Mouse (Mus musculus) midbrain, embryonic 15.5 days (tissue): Measurements from ENCODE around the gene Cyp4f16. TPM values are rescaled to one million over a fixed set of nuclear protein-coding genes. Genes with fewer than 3 reads are reported as not detected.
"Not testable (repeated sequence)": the region's sequence is repeated elsewhere in the genome, so short reads cannot be mapped to it uniquely, and the experiment has no call there.

Source experiments
- ATAC-seq: fragments of 200-750 bp; cut with Nextera tagmentation; replicated peaks from 2 replicates; pipeline ENCODE4 v1.8.0; 2017; ENCODE audit warnings: moderate TSS enrichment
- H3K27ac ChIP-seq: fragments of 300-500 bp; sonication (generic); 2 replicates; pipeline ENCODE4 v1.5.1; 2015; ENCODE audit warnings: mild to moderate bottlenecking, inconsistent platforms
- H3K27me3 ChIP-seq: fragments of 300-500 bp; sonication (generic); replicated peaks from 2 replicates; pipeline ENCODE4 v1.6.1; 2015; ENCODE audit warnings: inconsistent platforms
- H3K36me3 ChIP-seq: fragments of 300-500 bp; sonication (generic); replicated peaks from 2 replicates; pipeline ENCODE4 v1.6.1; 2015; ENCODE audit warnings: inconsistent platforms
- H3K4me1 ChIP-seq: fragments of 300-500 bp; sonication (generic); 2 replicates; pipeline ENCODE4 v1.6.1; 2015; ENCODE audit warnings: inconsistent platforms
- H3K4me2 ChIP-seq: fragments of 300-500 bp; sonication (generic); 2 replicates; pipeline ENCODE4 v1.6.1; 2015; ENCODE audit warnings: inconsistent platforms, mild to moderate bottlenecking, moderate library complexity
- H3K4me3 ChIP-seq: fragments of 300-500 bp; sonication (generic); 2 replicates; pipeline ENCODE4 v1.5.1; 2015; ENCODE audit warnings: mild to moderate bottlenecking, inconsistent platforms
- H3K9ac ChIP-seq: fragments of 300-500 bp; sonication (generic); 2 replicates; pipeline ENCODE4 v1.6.1; 2015; ENCODE audit warnings: mild to moderate bottlenecking, inconsistent platforms
- H3K9me3 ChIP-seq: fragments of 300-500 bp; sonication (generic); 2 replicates; pipeline ENCODE4 v1.6.1; 2016; ENCODE audit warnings: inconsistent platforms
- WGBS: fragments of 180-500 bp; shearing (Covaris S2); methylation state at CpG from one replicate; pipeline ENCODE4 v1.1.7; 2015; ENCODE audit warnings: mixed read lengths; 5-methylcytosine and 5-hydroxymethylcytosine counted together
- polyA plus RNA-seq: library from polyadenylated mRNA; unstranded; fragments of >200 nt; fragmentation: Nextera tagmentation; extraction: Ambion mirVana; gene quantifications from 2 replicates; pipeline ENCODE4 v1.2.1, GENCODE M21; 2015

Cyp4f16 gene
- 14.7 and 19.8 TPM in 2 replicates for polyA plus RNA-seq

- Histone ChIP-seq H3K27ac (peak within 1 kb of the TSS; percentile 5), H3K4me1 (peaks cover 11% of the 10 kb centered on the region), H3K4me2 (peak within 1 kb of the TSS; percentile 51), H3K9ac (peak within 1 kb of the TSS; percentile 36), H3K4me3 (peak within 1 kb of the TSS; percentile 41)
- ATAC-seq: peak; percentile 88
- not testable (repeated sequence) for H3K9me3 ChIP-seq, H3K36me3 ChIP-seq, H3K27me3 ChIP-seq
- 8% methylated on average over 5 of the region's 5 CpGs for WGBS
Measured at GRCm38 (mm10) chr17:32536051-32536866, at the start of gene Cyp4f16. Gene Cyp4f16 (plus strand): TSS chr17:32536558.

DNA sequence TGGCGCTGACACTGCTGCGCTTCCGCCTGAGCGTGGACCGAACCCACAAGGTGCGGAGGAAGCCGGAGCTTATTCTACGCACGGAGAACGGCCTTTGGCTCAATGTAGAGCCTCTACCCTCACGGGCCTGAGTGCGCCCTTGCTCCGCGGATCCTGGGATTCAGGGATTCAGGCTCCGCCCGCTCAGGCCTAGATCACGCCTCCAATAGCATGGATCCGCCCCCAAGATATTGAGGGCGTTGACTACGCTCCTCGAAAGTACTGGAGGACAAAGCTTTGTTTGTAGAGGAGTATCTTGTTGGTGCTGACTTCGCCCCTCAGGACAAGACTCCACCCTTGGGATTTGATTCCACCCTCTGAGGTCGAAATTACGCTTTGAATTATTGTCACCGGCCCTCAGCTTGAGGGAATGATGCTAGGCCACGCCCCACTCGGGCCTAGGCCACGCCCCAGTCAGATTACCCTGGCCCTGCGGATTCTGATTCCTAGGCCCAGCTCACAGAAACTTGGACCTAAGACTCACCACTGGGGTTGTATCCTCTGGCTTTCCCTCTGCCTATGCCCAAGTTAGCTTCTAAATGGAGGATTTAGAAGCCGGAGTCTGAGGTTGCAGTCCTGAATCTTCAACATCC, 43.9 kb upstream of the Cyp4f16 start:
- Histone ChIP-seq H3K4me2 (peak overlapping the region; percentile 42), H3K27me3 (no peaks in the 10 kb centered on the region), H3K9me3 (no peaks in the 10 kb centered on the region), H3K27ac (no peak overlapping the region), H3K4me1 (peaks cover 5% of the 10 kb centered on the region; the same call in 1 of the 2 replicates), H3K36me3 (no peaks in the 10 kb centered on the region), H3K4me3 (peak overlapping the region; percentile 31), H3K9ac (peak overlapping the region; percentile 11; the same call in 1 of the 2 replicates)
- WGBS: 8% methylated on average over 30 of the region's 30 CpGs
- ATAC-seq: peak; percentile 54; the same call in 1 of the 2 replicates

- no peak overlapping the region for H3K27ac ChIP-seq
- no peak overlapping the region for H3K4me2 ChIP-seq
- no peaks in the 10 kb centered on the region for H3K27me3 ChIP-seq
- no peak overlapping the region for H3K9ac ChIP-seq
- no peaks in the 10 kb centered on the region for H3K36me3 ChIP-seq
- 86% methylated on average over 1 of the region's 1 CpGs for WGBS
- ATAC-seq: peak; percentile 82
- H3K4me1 ChIP-seq: peaks cover 5% of the 10 kb centered on the region; the same call in 1 of the 2 replicates
- no peak overlapping the region for H3K4me3 ChIP-seq
- H3K9me3 ChIP-seq: no peaks in the 10 kb centered on the region
Measured at GRCm38 (mm10) chr17:32494601-32495000, 41.8 kb upstream of the Cyp4f16 start.

- not testable (repeated sequence) for H3K4me1 ChIP-seq, H3K27ac ChIP-seq, H3K4me3 ChIP-seq, ATAC-seq, H3K9me3 ChIP-seq, H3K4me2 ChIP-seq, H3K27me3 ChIP-seq, H3K9ac ChIP-seq, H3K36me3 ChIP-seq
- WGBS: 86% methylated on average over 4 of the region's 4 CpGs
Measured at GRCm38 (mm10) chr17:32500511-32500910, 35.8 kb upstream of the Cyp4f16 start.

DNA sequence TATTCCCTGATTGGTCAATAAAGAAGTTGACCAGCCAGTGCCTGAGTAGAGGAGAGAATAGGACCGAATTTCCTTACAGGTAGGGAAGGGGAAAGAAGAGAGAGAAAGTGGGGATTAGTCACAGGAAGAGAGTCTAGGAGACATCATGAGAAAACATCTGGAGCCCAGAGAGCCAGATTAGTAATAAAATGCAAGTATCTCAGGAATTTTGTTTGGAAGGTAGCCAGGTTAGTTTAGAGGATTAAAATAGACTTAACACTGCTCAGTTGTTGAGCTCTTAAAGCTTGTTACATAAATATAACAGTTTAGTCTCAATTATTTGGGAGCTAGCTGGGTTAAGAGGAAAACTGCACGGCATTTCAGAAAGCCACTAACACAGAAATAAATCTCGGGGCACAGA, 35.3 kb upstream of the Cyp4f16 start:
- WGBS: 60% methylated on average over 3 of the region's 3 CpGs
- Histone ChIP-seq H3K36me3 (no peaks in the 10 kb centered on the region), H3K9me3 (no peaks in the 10 kb centered on the region), H3K27me3 (no peaks in the 10 kb centered on the region), H3K9ac (no peak overlapping the region), H3K27ac (no peak overlapping the region), H3K4me1 (peaks cover 13% of the 10 kb centered on the region), H3K4me3 (no peak overlapping the region), H3K4me2 (no peak overlapping the region)
- no peak for ATAC-seq

DNA sequence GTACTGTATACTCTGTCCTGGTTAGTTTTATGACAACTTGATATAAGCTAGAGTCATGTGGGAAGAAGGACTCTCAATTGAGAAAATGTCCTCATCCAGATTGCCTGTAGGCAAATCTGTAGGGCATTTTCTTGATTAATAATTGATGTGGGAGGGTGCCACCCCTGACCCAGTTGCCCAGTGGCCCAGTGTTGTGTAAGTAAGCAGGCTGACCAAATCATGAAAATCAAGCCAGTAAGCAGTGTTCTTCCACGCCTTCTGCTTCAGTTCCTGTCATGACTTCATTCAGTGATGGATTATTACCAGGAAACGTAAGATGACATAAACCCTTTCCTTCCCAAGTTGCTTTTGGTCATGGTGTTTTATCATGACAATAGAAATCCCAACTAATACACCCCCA, 33.2 kb upstream of the Cyp4f16 start:
- no peaks in the 10 kb centered on the region for H3K27me3 ChIP-seq

DNA sequence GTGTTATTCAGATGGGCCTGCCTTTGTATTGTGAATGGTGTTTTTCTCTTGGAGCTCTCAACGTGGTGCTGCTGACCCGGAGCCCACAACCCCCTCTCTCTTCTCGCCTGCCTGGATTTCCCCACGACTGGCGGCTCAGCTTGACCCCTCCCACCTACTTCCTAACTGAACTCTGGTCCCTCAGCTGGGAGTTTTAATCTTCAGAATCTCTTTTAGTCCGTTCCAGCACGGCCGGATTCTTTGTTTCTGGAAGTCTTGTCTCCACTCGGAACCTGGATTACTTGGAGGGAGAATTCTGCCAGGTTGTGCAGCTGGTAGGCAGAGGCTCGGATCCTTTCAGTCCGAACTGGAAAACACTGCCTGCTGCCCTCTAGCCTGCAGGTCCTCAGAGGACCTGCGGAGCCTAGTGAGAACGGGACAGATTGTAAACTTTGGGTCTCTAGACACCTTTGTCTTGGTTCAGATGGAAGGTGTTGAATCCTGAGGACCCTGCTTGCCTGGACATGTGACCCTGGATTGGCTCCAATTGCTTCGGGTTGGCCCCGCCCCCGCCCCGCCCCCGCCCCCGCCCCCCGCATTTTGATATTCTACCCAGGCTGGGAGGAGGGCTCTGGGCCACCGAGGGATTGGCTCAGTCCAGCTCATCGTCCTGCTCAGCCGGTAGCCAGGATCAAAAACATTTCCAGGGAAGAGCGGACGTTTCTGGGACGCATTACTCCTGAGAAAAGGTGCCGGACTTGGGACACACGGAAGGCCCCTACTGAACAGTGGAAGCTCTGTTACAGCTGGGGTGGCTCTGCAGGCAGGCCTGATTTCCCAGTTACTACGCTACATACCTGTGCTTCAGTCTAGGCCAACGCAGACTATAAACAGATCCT, 30.3 kb upstream of the Cyp4f16 start, which contains the start of gene Cyp4f17:
TSS of gene Cyp4f17 (plus strand) at position 200 of the 878 bp plus-strand sequence.
- Histone ChIP-seq H3K36me3 (no peaks in the 10 kb centered on the region), H3K27ac (peak within 1 kb of the TSS; percentile 78), H3K9me3 (no peaks in the 10 kb centered on the region), H3K27me3 (no peaks in the 10 kb centered on the region), H3K4me3 (peak within 1 kb of the TSS; percentile 47), H3K4me2 (peak within 1 kb of the TSS; percentile 71), H3K9ac (peak within 1 kb of the TSS; percentile 44), H3K4me1 (peaks cover 24% of the 10 kb centered on the region)
- ATAC-seq: peak; percentile 91
- WGBS: 1% methylated on average over 29 of the region's 30 CpGs

More for the DNA sequence above, 33.2 kb upstream of the Cyp4f16 start:
- H3K4me1 ChIP-seq: peaks cover 24% of the 10 kb centered on the region
- no peak overlapping the region for H3K27ac ChIP-seq
- ATAC-seq: no peak
- 79% methylated on average over 2 of the region's 2 CpGs for WGBS
- H3K9ac ChIP-seq: no peak overlapping the region
- H3K4me2 ChIP-seq: no peak overlapping the region
- no peaks in the 10 kb centered on the region for H3K36me3 ChIP-seq
- H3K4me3 ChIP-seq: no peak overlapping the region
- no peaks in the 10 kb centered on the region for H3K9me3 ChIP-seq

DNA sequence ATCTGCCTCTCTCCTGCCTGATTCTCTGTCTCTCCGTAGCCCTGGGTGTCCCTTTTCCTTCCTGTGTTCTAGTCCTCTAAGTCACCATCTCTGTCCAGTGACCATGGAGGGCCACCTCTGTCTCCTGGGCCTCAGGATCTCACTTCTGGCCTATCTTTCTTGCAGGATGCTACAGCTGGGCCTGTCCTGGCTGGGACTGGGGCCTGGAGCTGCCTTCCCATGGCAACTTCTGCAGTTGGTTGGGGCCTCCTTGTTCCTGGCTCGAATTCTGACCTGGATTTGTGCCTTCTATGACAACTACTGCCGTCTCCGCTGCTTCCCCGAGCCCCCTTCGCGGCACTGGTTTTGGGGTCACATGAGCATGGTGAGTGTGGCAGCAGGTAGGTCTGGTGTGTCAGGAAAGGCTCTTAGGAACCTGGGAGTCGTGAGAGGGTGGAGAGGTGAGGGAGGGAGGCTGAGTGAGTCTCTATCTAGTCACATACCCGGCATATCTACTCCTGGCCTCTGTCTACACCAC, 29.6 kb upstream of the Cyp4f16 start:
- peaks cover 24% of the 10 kb centered on the region for H3K4me1 ChIP-seq
- ATAC-seq: peak; percentile 18

GRCm38 (mm10) chr17:32516126-32516525, 20.2 kb upstream of the Cyp4f16 start:
- no peaks in the 10 kb centered on the region for H3K27me3 ChIP-seq
- H3K27ac ChIP-seq: no peak overlapping the region
- H3K9me3 ChIP-seq: no peaks in the 10 kb centered on the region
- 78% methylated on average over 5 of the region's 5 CpGs for WGBS
- no peaks in the 10 kb centered on the region; the same call in 1 of the 2 replicates for H3K36me3 ChIP-seq
- H3K4me2 ChIP-seq: no peak overlapping the region
- no peak overlapping the region for H3K9ac ChIP-seq
- H3K4me1 ChIP-seq: no peaks in the 10 kb centered on the region
- H3K4me3 ChIP-seq: no peak overlapping the region
- ATAC-seq: no peak

More for the DNA sequence above, 29.6 kb upstream of the Cyp4f16 start:
- H3K9me3 ChIP-seq: no peaks in the 10 kb centered on the region
- H3K4me2 ChIP-seq: peak overlapping the region; percentile 71
- peak overlapping the region; percentile 47 for H3K4me3 ChIP-seq
- H3K9ac ChIP-seq: peak overlapping the region; percentile 44
- 36% methylated on average over 9 of the region's 9 CpGs for WGBS
- H3K27ac ChIP-seq: peak overlapping the region; percentile 78
- H3K27me3 ChIP-seq: no peaks in the 10 kb centered on the region
- H3K36me3 ChIP-seq: no peaks in the 10 kb centered on the region

DNA sequence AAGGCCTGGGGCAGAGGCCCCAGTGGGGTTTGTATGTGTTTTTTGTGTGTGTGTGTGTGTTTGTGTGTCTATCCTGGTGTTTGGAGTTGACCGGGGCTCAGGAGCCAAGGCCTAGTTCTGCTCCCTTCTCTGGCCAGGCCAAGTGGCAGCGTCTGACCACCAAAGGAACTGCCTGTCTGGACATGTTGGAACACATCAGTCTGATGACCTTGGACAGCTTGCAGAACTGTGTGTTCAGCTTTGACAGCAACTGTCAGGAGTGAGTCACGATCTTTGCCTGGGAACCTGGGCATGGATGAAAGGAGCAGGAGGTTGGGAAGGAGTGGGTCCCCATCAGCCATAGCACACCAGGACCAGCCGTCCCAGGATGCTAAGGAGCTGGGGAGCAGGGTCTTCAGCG, 14.4 kb upstream of the Cyp4f16 start:
- Histone ChIP-seq H3K9ac (no peak overlapping the region), H3K27ac (no peak overlapping the region), H3K9me3 (no peaks in the 10 kb centered on the region), H3K36me3 (no peaks in the 10 kb centered on the region; the same call in 1 of the 2 replicates), H3K4me3 (no peak overlapping the region), H3K4me1 (no peaks in the 10 kb centered on the region), H3K27me3 (no peaks in the 10 kb centered on the region), H3K4me2 (no peak overlapping the region)
- 89% methylated on average over 5 of the region's 5 CpGs for WGBS
- no peak for ATAC-seq

DNA sequence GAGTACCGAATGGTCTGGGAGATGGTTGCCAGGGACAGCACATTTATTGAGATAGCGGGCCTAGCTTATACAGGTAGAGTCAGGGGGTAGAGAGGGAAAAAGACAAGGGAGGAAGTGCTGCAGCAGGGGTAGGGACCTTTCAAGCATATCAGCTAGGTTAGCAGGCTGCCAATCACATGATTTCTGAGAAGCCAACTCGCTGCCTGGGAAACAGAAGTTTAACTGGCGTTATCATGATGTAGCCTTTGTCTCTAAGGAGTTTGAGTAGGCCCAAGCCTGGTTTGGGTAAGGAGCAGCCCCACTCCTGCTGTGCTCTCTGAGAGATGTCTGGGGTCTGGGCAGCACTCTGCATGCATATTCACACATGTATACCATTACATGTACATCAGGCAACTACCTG, 14.0 kb upstream of the Cyp4f16 start:
- H3K36me3 ChIP-seq: no peaks in the 10 kb centered on the region; the same call in 1 of the 2 replicates
- no peak overlapping the region for H3K4me3 ChIP-seq
- 93% methylated on average over 4 of the region's 4 CpGs for WGBS
- no peak overlapping the region for H3K27ac ChIP-seq
- no peak overlapping the region for H3K4me2 ChIP-seq
- no peak for ATAC-seq
- no peak overlapping the region for H3K9ac ChIP-seq
- H3K9me3 ChIP-seq: no peaks in the 10 kb centered on the region
- no peaks in the 10 kb centered on the region for H3K27me3 ChIP-seq
- H3K4me1 ChIP-seq: no peaks in the 10 kb centered on the region
